Mouse (Mus musculus) C2C12 (cell line): ENCODE measurements around the gene Nom1.

ENCODE experiments used
- CTCF ChIP-seq: IDR thresholded peaks from one replicate; pipeline ENCODE4 v1.5.1; 2011; ENCODE audit not compliant: control insufficient read depth, insufficient read depth, insufficient read length
- MAX ChIP-seq: IDR thresholded peaks from one replicate; pipeline ENCODE4 v1.6.1; 2011; ENCODE audit warnings: mild to moderate bottlenecking, control low read depth
- USF1 ChIP-seq: IDR thresholded peaks from one replicate; pipeline ENCODE4 v1.6.1; 2011; ENCODE audit warnings: low read depth, mild to moderate bottlenecking, control low read depth, moderate library complexity

GRCm38 (mm10) chr5:29388944-29389765, 45.3 kb upstream of the Nom1 start:
- TF ChIP-seq CTCF (peak; percentile 76), MAX (no peak), USF1 (no peak)
